Mouse (Mus musculus): ENCODE measurements around the gene Ppp1r10. TPM values are rescaled to one million over a fixed set of nuclear protein-coding genes. Genes with fewer than 3 reads are reported as not detected.
"Not testable (repeated sequence)": the region's sequence is repeated elsewhere in the genome, so short reads cannot be mapped to it uniquely, and the experiment has no call there.

Ppp1r10 gene
- polyA plus RNA-seq, 1 experiment from 2014 or later, result 23.6 TPM

- H3K4me2 ChIP-seq (ENCODE audit: low read length), result no peak overlapping the region
- H3K36me3 ChIP-seq (ENCODE audit: control insufficient read depth, insufficient read depth, low read length), result no peaks in the 10 kb centered on the region
- 50% methylated on average over 1 of the region's 1 CpGs for WGBS
- no peak overlapping the region for H3K9ac ChIP-seq (ENCODE audit: low read length)
- no peak overlapping the region for H3K4me3 ChIP-seq (ENCODE audit: control insufficient read depth in 1 of 2, insufficient read depth in 1 of 2, low read depth in 1 of 2, low read length in 2 of 2)
- no peaks in the 10 kb centered on the region for H3K4me1 ChIP-seq (ENCODE audit: control insufficient read depth in 2 of 2, insufficient read depth in 2 of 2, low read length in 2 of 2)
- 0 out of 2 replicates have a peak, but pooled peaks cover 2% of the 10 kb centered on the region for H3K9me3 ChIP-seq (ENCODE audit: control insufficient read depth, low read length)
- no peak for ATAC-seq (ENCODE audit: insufficient number of reproducible peaks, insufficient read depth, low FRiP score, low read depth)
- no peak overlapping the region for H3K27ac ChIP-seq (replicated peaks in 1 of 2; ENCODE audit: control insufficient read depth in 1 of 2, insufficient read depth in 1 of 2, low read depth in 2 of 2, low read length in 2 of 2)
- H3K27me3 ChIP-seq (ENCODE audit: control insufficient read depth, insufficient read depth, low read length), result no peaks in the 10 kb centered on the region
Measured at GRCm38 (mm10) chr17:35939941-35940340, 23.7 kb downstream of the Ppp1r10 start.

- H3K9me3 ChIP-seq (ENCODE audit: control insufficient read depth, low read length); ATAC-seq (ENCODE audit: insufficient number of reproducible peaks, insufficient read depth, low FRiP score, low read depth); H3K4me3 ChIP-seq (ENCODE audit: control insufficient read depth in 1 of 2, insufficient read depth in 1 of 2, low read depth in 1 of 2, low read length in 2 of 2); H3K9ac ChIP-seq (ENCODE audit: low read length); H3K4me2 ChIP-seq (ENCODE audit: low read length); H3K27ac ChIP-seq (replicated peaks in 1 of 2; ENCODE audit: control insufficient read depth in 1 of 2, insufficient read depth in 1 of 2, low read depth in 2 of 2, low read length in 2 of 2); H3K36me3 ChIP-seq (ENCODE audit: control insufficient read depth, insufficient read depth, low read length); H3K27me3 ChIP-seq (ENCODE audit: control insufficient read depth, insufficient read depth, low read length); H3K4me1 ChIP-seq (ENCODE audit: control insufficient read depth in 2 of 2, insufficient read depth in 2 of 2, low read length in 2 of 2): not testable (repeated sequence)
Measured at GRCm38 (mm10) chr17:35950946-35951345, 34.7 kb downstream of the Ppp1r10 start.

GRCm38 (mm10) chr17:35952559-35952958 is 36.3 kb downstream of the Ppp1r10 start:
- not testable (repeated sequence) for H3K4me3 ChIP-seq (ENCODE audit: control insufficient read depth in 1 of 2, insufficient read depth in 1 of 2, low read depth in 1 of 2, low read length in 2 of 2); H3K4me1 ChIP-seq (ENCODE audit: control insufficient read depth in 2 of 2, insufficient read depth in 2 of 2, low read length in 2 of 2); H3K9ac ChIP-seq (ENCODE audit: low read length); H3K27me3 ChIP-seq (ENCODE audit: control insufficient read depth, insufficient read depth, low read length); H3K4me2 ChIP-seq (ENCODE audit: low read length); ATAC-seq (ENCODE audit: insufficient number of reproducible peaks, insufficient read depth, low FRiP score, low read depth); H3K27ac ChIP-seq (replicated peaks in 1 of 2; ENCODE audit: control insufficient read depth in 1 of 2, insufficient read depth in 1 of 2, low read depth in 2 of 2, low read length in 2 of 2); H3K9me3 ChIP-seq (ENCODE audit: control insufficient read depth, low read length)
- H3K36me3 ChIP-seq (ENCODE audit: control insufficient read depth, insufficient read depth, low read length), result peaks cover 25% of the 10 kb centered on the region
- 64% methylated on average over 2 of the region's 3 CpGs for WGBS

GRCm38 (mm10) chr17:35954665-35955064 is 38.4 kb downstream of the Ppp1r10 start:
- H3K4me2 ChIP-seq (ENCODE audit: low read length), result no peak overlapping the region
- no peak overlapping the region for H3K4me3 ChIP-seq (ENCODE audit: control insufficient read depth in 1 of 2, insufficient read depth in 1 of 2, low read depth in 1 of 2, low read length in 2 of 2)
- 73% methylated on average over 8 of the region's 8 CpGs for WGBS
- H3K9ac ChIP-seq (ENCODE audit: low read length), result no peak overlapping the region
- no peaks in the 10 kb centered on the region for H3K4me1 ChIP-seq (ENCODE audit: control insufficient read depth in 2 of 2, insufficient read depth in 2 of 2, low read length in 2 of 2)
- H3K36me3 ChIP-seq (ENCODE audit: control insufficient read depth, insufficient read depth, low read length), result peaks cover 46% of the 10 kb centered on the region
- no peaks in the 10 kb centered on the region for H3K9me3 ChIP-seq (ENCODE audit: control insufficient read depth, low read length)
- no peak for ATAC-seq (ENCODE audit: insufficient number of reproducible peaks, insufficient read depth, low FRiP score, low read depth)
- H3K27ac ChIP-seq (replicated peaks in 1 of 2; ENCODE audit: control insufficient read depth in 1 of 2, insufficient read depth in 1 of 2, low read depth in 2 of 2, low read length in 2 of 2), result no peak overlapping the region
- no peaks in the 10 kb centered on the region for H3K27me3 ChIP-seq (ENCODE audit: control insufficient read depth, insufficient read depth, low read length)

GRCm38 (mm10) chr17:35958533-35959223 is 42.4 kb downstream of the Ppp1r10 start:
- no peak for ATAC-seq (ENCODE audit: insufficient number of reproducible peaks, insufficient read depth, low FRiP score, low read depth)
- H3K36me3 ChIP-seq (ENCODE audit: control insufficient read depth, insufficient read depth, low read length), result peaks cover 86% of the 10 kb centered on the region
- no peak overlapping the region for H3K4me3 ChIP-seq (ENCODE audit: control insufficient read depth in 1 of 2, insufficient read depth in 1 of 2, low read depth in 1 of 2, low read length in 2 of 2)
- H3K27ac ChIP-seq (replicated peaks in 1 of 2; ENCODE audit: control insufficient read depth in 1 of 2, insufficient read depth in 1 of 2, low read depth in 2 of 2, low read length in 2 of 2), result no peak overlapping the region
- H3K4me1 ChIP-seq (ENCODE audit: control insufficient read depth in 2 of 2, insufficient read depth in 2 of 2, low read length in 2 of 2), result no peaks in the 10 kb centered on the region
- no peaks in the 10 kb centered on the region for H3K27me3 ChIP-seq (ENCODE audit: control insufficient read depth, insufficient read depth, low read length)
- no peak overlapping the region for H3K9ac ChIP-seq (ENCODE audit: low read length)
- H3K4me2 ChIP-seq (ENCODE audit: low read length), result no peak overlapping the region
- 92% methylated on average over 15 of the region's 15 CpGs for WGBS
- no peaks in the 10 kb centered on the region for H3K9me3 ChIP-seq (ENCODE audit: control insufficient read depth, low read length)

GRCm38 (mm10) chr17:35963279-35963678 is 47.0 kb downstream of the Ppp1r10 start:
- 90% methylated on average over 10 of the region's 10 CpGs for WGBS
- Histone ChIP-seq H3K36me3 (ENCODE audit: control insufficient read depth, insufficient read depth, low read length) (peaks cover 86% of the 10 kb centered on the region), H3K27me3 (ENCODE audit: control insufficient read depth, insufficient read depth, low read length) (no peaks in the 10 kb centered on the region), H3K4me2 (ENCODE audit: low read length) (no peak overlapping the region), H3K9me3 (ENCODE audit: control insufficient read depth, low read length) (no peaks in the 10 kb centered on the region), H3K4me1 (ENCODE audit: control insufficient read depth in 2 of 2, insufficient read depth in 2 of 2, low read length in 2 of 2) (peaks cover 2% of the 10 kb centered on the region in 2 experiments; a peak in 3 of 4 replicates), H3K4me3 (ENCODE audit: control insufficient read depth in 1 of 2, insufficient read depth in 1 of 2, low read depth in 1 of 2, low read length in 2 of 2) (no peak overlapping the region), H3K27ac (replicated peaks in 1 of 2; ENCODE audit: control insufficient read depth in 1 of 2, insufficient read depth in 1 of 2, low read depth in 2 of 2, low read length in 2 of 2) (no peak overlapping the region), H3K9ac (ENCODE audit: low read length) (no peak overlapping the region)
- no peak for ATAC-seq (ENCODE audit: insufficient number of reproducible peaks, insufficient read depth, low FRiP score, low read depth)

GRCm38 (mm10) chr17:35967621-35968020 is 51.4 kb downstream of the Ppp1r10 start:
- H3K27ac ChIP-seq (replicated peaks in 1 of 2; ENCODE audit: control insufficient read depth in 1 of 2, insufficient read depth in 1 of 2, low read depth in 2 of 2, low read length in 2 of 2), result no peak overlapping the region
- no peak for ATAC-seq (ENCODE audit: insufficient number of reproducible peaks, insufficient read depth, low FRiP score, low read depth)
- no peak overlapping the region for H3K4me3 ChIP-seq (ENCODE audit: control insufficient read depth in 1 of 2, insufficient read depth in 1 of 2, low read depth in 1 of 2, low read length in 2 of 2)
- no peaks in the 10 kb centered on the region for H3K27me3 ChIP-seq (ENCODE audit: control insufficient read depth, insufficient read depth, low read length)
- WGBS, result 85% methylated on average over 2 of the region's 2 CpGs
- H3K9ac ChIP-seq (ENCODE audit: low read length), result no peak overlapping the region
- H3K9me3 ChIP-seq (ENCODE audit: control insufficient read depth, low read length), result no peaks in the 10 kb centered on the region
- peaks cover 49% of the 10 kb centered on the region for H3K36me3 ChIP-seq (ENCODE audit: control insufficient read depth, insufficient read depth, low read length)
- no peak overlapping the region for H3K4me2 ChIP-seq (ENCODE audit: low read length)
- H3K4me1 ChIP-seq (ENCODE audit: control insufficient read depth in 2 of 2, insufficient read depth in 2 of 2, low read length in 2 of 2), result peaks cover 7 to 15% of the 10 kb centered on the region in 2 experiments

All from heart, embryonic 14.5 days (tissue).